Mouse (Mus musculus): ENCODE measurements around the gene Cdh13.

GRCm38 (mm10) chr8:118274243-118274642 is 9.3 kb upstream of the Cdh13 start:
- TF ChIP-seq CTCF (IDR thresholded peaks at IDR 0.05), result no peak
- no peak for TF ChIP-seq POLR2A (IDR thresholded peaks at IDR 0.05; ENCODE audit: insufficient read depth, low read depth, low read length)
- TF ChIP-seq EP300 (IDR thresholded peaks at IDR 0.05; ENCODE audit: insufficient read depth, low read depth, low read length), result no peak

Data from heart, adult 2 months (tissue).